Mouse (Mus musculus) layer of hippocampus, postnatal 25 days (tissue): Measurements from ENCODE around the gene Pan3. TPM values are rescaled to one million over a fixed set of nuclear protein-coding genes. Genes with fewer than 3 reads are reported as not detected.

Experiments used
- total RNA-seq, 2 experiments: library from RNA; stranded (reverse); gene quantifications; 2 replicates each; pipeline ENCODE4 v1.2.3; 2021

The Pan3 gene
- total RNA-seq, 2 experiments from 2014 or later, result 76.1 to 101 TPM

Other genes starting within 250 kb of the Pan3 start
- under 1 TPM; 0.47 to 0.79 TPM for gene Gsx1, start 241.5 kb upstream of the Pan3 start, total RNA-seq
- not detected for gene Pdx1, start 160.2 kb upstream of the Pan3 start, total RNA-seq
- not detected for gene Cdx2, start 122.9 kb upstream of the Pan3 start, total RNA-seq
- gene Urad, start 107.7 kb upstream of the Pan3 start, total RNA-seq, result not detected
- gene Flt3, start 29.7 kb upstream of the Pan3 start, total RNA-seq, result 1 to 10 TPM; 6.7 to 8.0 TPM